Mouse (Mus musculus) liver, adult 2 months (tissue): ENCODE results near the gene Myo1c. TPM values are rescaled to one million over a fixed set of nuclear protein-coding genes. Genes with fewer than 3 reads are reported as not detected.

Source experiments
- DNase-seq: peaks from one replicate; pipeline ENCODE4 v3.0.0-alpha.2; 2011; ENCODE audit warnings: low read depth, low spot score; ENCODE audit errors: extremely low read depth
- H3K27ac ChIP-seq: fragments of 200-500 bp; replicated peaks from 2 replicates; pipeline ENCODE4 v1.5.1; 2012; ENCODE audit warnings: low read depth, mild to moderate bottlenecking, control low read depth, inconsistent platforms, low read length; ENCODE audit not compliant: insufficient read depth
- H3K27me3 ChIP-seq: fragments of 200-500 bp; 2 replicates; pipeline ENCODE4 v1.6.1; 2012; ENCODE audit warnings: mild to moderate bottlenecking, moderate library complexity, low read length, inconsistent platforms; ENCODE audit not compliant: control insufficient read depth, insufficient read depth
- H3K36me3 ChIP-seq: fragments of 200-500 bp; 2 replicates; pipeline ENCODE4 v1.6.1; 2012; ENCODE audit warnings: low read length, inconsistent platforms; ENCODE audit not compliant: control insufficient read depth, insufficient read depth
- H3K4me1 ChIP-seq: fragments of 200-500 bp; 2 replicates; pipeline ENCODE4 v1.6.1; 2011; ENCODE audit warnings: low read length; ENCODE audit not compliant: control insufficient read depth, insufficient read depth
- H3K4me3 ChIP-seq: fragments of 200-500 bp; 2 replicates; pipeline ENCODE4 v1.5.1; 2011; ENCODE audit warnings: low read depth, mild to moderate bottlenecking, control low read depth, low read length, moderate library complexity; ENCODE audit not compliant: insufficient read depth
- H3K79me2 ChIP-seq: fragments of 200-500 bp; 2 replicates; pipeline ENCODE4 v1.6.1; 2012; ENCODE audit warnings: inconsistent platforms, mild to moderate bottlenecking, low read length, moderate library complexity; ENCODE audit not compliant: control insufficient read depth, insufficient read depth
- H3K9ac ChIP-seq: fragments of 200-500 bp; 2 replicates; pipeline ENCODE4 v1.6.1; 2012; ENCODE audit warnings: low read depth, mild to moderate bottlenecking, control low read depth, inconsistent platforms, low read length
- CTCF ChIP-seq: fragments of 200-500 bp; IDR thresholded peaks from 2 replicates; pipeline ENCODE4 v1.5.1; 2011; ENCODE audit warnings: low read depth, low read length, control low read depth
- POLR2A ChIP-seq: fragments of 200-500 bp; IDR thresholded peaks from 2 replicates; pipeline ENCODE4 v1.6.1; 2011; ENCODE audit warnings: low read length, control low read depth; ENCODE audit not compliant: insufficient read depth; ENCODE audit errors: extremely low read depth
- WGBS: fragments of 180-500 bp; shearing (Covaris S2); methylation state at CpG from one replicate; pipeline ENCODE4 v1.1.7; 2018; 5-methylcytosine and 5-hydroxymethylcytosine counted together
- polyA plus RNA-seq: library from polyadenylated mRNA; depleted of rRNA; stranded (reverse); fragments of >200 nt; gene quantifications from 2 replicates; pipeline ENCODE4 v1.2.3, GENCODE M21; 2012
- total RNA-seq: library from RNA; depleted of rRNA; stranded (reverse); fragments of >200 nt; gene quantifications from 2 replicates; pipeline ENCODE4 v1.2.3, GENCODE M21; 2014

Gene Myo1c
- total and polyA plus RNA-seq, 2 experiments = 15.6 to 21.5 TPM

DNA sequence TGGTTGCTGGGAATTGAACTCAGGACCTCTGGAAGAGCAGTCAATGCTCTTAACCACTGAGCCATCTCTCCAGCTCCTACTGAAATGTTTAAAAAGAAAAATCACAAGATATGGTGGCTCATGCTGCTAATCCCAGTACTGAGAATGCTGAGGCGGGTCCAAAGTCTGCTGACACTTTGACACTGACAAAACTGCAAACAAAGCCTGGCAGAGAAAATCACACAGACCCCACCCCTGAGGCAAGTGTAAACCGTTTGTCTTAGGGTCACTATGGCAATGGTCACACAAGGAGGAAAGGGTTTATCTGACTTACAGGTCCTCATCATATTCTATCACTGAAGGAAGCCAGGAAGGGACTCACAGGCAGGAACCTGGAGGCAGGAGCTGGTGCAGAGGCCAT, 34.7 kb upstream of the Myo1c start:
- 41% methylated on average over 2 of the region's 2 CpGs for WGBS
- TF ChIP-seq POLR2A = no peak
- TF ChIP-seq CTCF = no peak
- peak; percentile 45 for DNase-seq
- Histone ChIP-seq H3K36me3 (peaks cover 40% of the 10 kb centered on the region), H3K4me3 (no peak overlapping the region), H3K27ac (no peak overlapping the region), H3K9ac (no peak overlapping the region), H3K4me1 (0 out of 2 replicates have a peak, but pooled peaks cover 5% of the 10 kb centered on the region), H3K27me3 (no peaks in the 10 kb centered on the region), H3K79me2 (no peaks in the 10 kb centered on the region)

DNA sequence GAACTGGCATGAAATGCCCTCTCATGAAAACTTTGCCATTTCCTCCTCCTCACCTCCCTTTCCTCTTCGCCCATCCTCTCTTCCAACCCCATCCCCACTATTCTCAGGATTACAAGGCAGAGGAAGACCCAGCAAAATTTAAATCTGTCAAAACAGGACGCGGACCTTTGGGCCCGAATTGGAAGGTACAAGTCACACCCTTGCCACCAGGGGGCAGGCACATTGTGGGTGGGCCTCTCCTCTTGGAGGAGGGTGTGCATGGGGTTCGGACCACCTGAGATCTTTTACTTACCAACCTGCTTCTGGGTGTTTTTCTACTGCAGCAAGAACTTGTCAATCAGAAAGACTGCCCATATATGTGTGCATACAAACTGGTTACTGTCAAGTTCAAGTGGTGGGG, 31.2 kb upstream of the Myo1c start:
- Histone ChIP-seq H3K27me3 (no peaks in the 10 kb centered on the region), H3K4me3 (no peak overlapping the region), H3K27ac (no peak overlapping the region), H3K36me3 (peaks cover 26% of the 10 kb centered on the region), H3K4me1 (peaks cover 5% of the 10 kb centered on the region; the same call in 1 of the 2 replicates), H3K9ac (no peak overlapping the region), H3K79me2 (no peaks in the 10 kb centered on the region)
- 80% methylated on average over 5 of the region's 5 CpGs for WGBS
- TF ChIP-seq CTCF (peak; percentile 59), POLR2A (no peak)
- no peak for DNase-seq

DNA sequence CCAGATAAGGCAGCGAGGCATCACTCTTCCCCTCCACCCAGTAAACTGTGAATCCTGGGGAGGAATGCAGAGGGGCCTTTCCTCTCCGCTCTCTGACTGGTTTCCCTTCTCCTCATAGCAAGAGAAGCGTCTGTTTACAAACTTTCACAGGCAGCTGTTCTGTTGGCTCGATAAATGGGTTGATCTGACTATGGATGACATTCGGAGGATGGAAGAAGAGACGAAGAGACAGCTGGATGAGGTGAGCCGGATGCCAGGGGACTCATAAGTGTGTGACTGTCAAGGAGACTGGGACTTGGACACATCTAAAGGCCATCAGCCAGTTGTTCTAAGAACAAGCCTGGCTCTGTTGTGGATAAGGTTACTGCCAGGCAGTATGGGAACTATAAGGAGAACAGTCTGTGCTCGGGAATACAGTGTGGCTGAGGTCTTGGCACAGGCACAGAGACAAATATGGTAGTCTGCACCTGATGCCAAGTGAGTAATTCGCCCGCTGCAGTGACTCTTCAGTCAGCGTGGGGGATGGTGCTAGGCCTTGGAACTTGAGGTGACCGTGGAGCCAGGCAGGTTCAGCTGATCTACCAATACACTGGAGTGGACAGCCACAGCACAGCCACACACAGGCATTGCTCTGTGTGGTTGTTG, 30.0 kb upstream of the Myo1c start:
- WGBS = 47% methylated on average over 12 of the region's 12 CpGs
- H3K4me3 ChIP-seq = no peak overlapping the region
- H3K4me1 ChIP-seq = peaks cover 8% of the 10 kb centered on the region
- H3K36me3 ChIP-seq = peaks cover 29% of the 10 kb centered on the region
- no peaks in the 10 kb centered on the region for H3K27me3 ChIP-seq
- TF ChIP-seq POLR2A = no peak
- TF ChIP-seq CTCF = no peak
- H3K27ac ChIP-seq = no peak overlapping the region
- no peak overlapping the region for H3K9ac ChIP-seq
- DNase-seq = no peak
- no peaks in the 10 kb centered on the region for H3K79me2 ChIP-seq

DNA sequence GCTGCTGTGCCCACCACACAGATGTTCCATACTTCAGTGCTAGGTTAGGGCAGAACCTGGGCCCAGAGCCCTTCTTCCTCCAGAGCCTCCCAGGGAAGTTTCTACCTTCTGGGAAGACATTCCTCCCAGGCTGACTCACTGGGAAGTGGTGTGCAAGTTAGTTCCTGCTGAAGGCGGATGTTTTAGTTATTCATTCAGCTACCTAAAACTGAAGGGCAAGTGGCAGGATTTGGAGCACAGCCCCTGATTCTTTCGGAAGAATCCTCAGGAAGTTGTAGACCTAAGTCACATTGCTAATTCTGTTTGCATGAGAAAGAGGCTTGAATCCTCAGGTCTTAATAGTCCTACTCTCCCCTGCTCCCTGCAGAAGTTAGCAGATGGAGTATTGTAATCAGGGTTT, 28.9 kb upstream of the Myo1c start:
- no peaks in the 10 kb centered on the region for H3K27me3 ChIP-seq
- H3K79me2 ChIP-seq = no peaks in the 10 kb centered on the region
- 80% methylated on average over 2 of the region's 2 CpGs for WGBS
- peaks cover 8% of the 10 kb centered on the region for H3K4me1 ChIP-seq
- H3K27ac ChIP-seq = 0 out of 2 replicates have a peak overlapping the region, but pooled peaks have one; percentile 0
- TF ChIP-seq CTCF = no peak
- no peak for TF ChIP-seq POLR2A
- H3K4me3 ChIP-seq = no peak overlapping the region
- peaks cover 36% of the 10 kb centered on the region for H3K36me3 ChIP-seq
- H3K9ac ChIP-seq = no peak overlapping the region
- no peak for DNase-seq

DNA sequence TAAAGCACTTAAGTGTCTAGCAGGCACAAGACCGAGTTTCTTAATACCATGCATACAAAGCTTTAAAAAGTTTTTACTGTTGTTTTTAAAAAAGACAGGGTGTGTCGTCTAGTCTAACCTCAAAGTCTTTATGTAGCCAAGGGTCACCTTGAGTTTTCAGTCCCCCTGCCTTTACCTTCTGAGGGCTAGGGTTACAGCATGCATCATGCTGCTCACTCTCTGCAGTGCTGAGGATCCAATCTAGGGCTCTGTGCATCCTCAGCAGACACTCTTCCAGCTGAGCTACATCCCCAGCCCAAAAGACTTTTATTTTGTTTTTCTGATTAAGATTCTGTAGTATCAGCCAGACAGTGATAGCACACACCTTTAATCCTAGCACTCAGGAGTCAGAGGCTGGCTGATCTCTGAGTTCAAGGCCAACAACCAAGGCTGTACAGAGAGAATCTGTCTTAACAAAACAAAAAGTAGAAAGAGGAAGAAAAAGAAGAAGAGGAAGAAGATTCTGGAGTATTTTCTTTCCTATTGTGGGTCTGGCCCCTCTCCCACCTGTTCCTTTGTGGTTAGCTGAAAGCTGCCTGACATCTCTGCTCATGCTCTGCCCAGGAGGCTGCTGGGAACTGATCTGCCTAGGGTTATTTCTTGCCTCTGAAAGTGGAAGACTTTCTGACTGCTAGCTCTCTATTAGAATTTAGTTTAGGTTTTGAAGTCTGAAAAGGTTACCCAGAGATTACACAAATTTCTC, 27.5 kb upstream of the Myo1c start:
- H3K36me3 ChIP-seq = peaks cover 33% of the 10 kb centered on the region

More for the DNA sequence above, 27.5 kb upstream of the Myo1c start:
- TF ChIP-seq CTCF (no peak), POLR2A (no peak)
- H3K4me3 ChIP-seq = no peak overlapping the region
- peaks cover 8% of the 10 kb centered on the region for H3K4me1 ChIP-seq
- no peaks in the 10 kb centered on the region for H3K27me3 ChIP-seq
- no peak for DNase-seq
- no peaks in the 10 kb centered on the region for H3K79me2 ChIP-seq
- H3K9ac ChIP-seq = no peak overlapping the region
- 97% methylated on average over 2 of the region's 2 CpGs for WGBS
- H3K27ac ChIP-seq = no peak overlapping the region
